Mouse (Mus musculus) CH12F3 (cell line): ENCODE results near the gene Smarcd3.

Experiments
- in situ Hi-C: fragments of 300-500 bp; cut with MboI; formaldehyde crosslinking; loops from 2 replicates; pipeline ENCODE4 v1.14.3; 2020; ENCODE audit warnings: low sequenced_read_pairs

Gene Smarcd3

DNA sequence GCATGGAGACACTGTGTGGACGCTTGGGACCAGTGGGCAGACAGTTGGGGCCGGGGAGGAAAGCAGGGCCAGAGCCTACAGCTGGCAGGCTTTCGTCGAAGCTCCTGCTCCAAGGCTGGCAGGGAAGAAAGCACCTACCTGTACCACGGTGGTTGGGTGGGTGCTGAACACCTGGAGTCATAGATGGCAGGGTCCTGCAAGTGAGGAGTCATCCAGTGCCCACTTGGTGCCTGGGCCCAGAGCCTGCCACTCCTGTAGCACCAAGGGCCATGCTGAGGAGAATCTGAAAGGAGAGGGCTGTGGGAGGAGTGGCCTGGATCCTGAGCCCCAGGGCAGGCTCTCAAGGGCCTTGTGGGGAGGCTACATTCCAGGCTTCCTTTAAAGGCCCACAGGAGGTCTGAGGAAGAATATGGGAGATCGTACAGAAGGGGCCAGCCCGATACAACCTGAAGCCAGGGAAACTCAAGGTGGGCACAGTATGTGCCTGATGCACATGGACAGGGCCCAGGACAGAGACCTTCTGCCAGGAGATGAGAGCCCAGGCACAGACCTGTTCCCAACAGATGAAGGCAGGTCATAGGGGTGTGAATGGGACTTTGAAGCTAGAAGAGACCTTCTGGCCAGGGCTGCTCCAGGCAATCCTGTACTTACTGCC lies 1.7 kb downstream of the Smarcd3 start:
- in situ Hi-C loops, result no loop called here

DNA sequence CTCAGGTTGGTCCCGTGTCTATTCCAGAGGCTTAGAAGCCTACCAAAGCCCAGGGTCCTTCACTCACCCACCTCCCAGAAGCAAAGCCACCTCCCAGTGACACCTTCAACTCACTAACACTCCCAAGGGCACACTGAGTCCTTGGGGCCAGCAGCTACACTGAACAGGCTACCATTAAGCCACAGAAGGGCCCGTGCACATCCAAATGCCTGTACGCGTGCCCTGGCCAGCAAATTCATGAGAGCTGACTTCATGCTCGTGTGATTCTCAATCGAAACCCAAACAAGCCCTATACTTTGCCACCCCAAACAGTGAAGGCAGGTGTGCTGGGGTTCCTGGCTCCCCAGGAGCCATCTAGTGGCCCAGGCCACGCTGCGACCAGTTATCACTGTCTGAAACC lies 3.6 kb downstream of the Smarcd3 start:
- in situ Hi-C loops, result no loop called here

DNA sequence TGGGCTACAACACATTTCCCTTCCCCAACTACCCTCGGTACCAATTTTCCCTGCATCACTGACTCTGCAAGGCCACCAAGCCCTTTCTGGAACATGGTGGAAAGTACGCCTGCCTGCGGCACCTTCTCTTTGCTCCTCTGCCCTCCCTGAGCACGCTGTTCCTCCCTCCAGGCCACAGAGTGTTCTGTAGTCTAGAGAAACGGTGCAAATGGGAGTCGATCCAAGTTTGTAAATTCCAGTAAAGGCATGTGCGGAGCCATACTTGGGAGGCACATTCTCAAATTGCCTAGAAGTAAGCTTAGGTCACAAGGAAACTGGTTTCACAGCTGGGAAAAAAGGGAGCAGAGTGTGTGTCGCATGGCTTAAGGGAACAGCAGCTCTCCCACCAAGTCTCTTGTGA lies 4.1 kb downstream of the Smarcd3 start:
- in situ Hi-C loops, result no loop called here

DNA sequence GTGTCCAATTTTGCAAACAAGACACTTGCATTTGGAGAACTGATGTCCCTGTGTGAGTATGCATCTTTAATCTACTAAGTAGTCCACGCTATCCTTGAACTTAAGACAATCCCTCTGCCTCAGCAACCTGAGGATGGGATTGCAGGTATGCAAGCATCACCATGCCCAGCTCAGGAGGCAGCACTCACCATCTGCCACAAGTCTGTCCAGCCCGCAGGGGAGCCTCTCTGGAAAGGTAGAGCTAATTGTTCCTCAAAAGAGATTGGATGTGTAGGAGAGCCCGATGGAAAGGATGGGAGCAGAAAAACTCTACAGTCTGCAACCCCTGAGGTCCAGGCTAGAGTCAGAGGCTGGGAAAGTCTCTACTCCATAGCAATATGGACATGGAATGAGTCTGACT lies 5.3 kb downstream of the Smarcd3 start:
- in situ Hi-C loops, result no loop called here

DNA sequence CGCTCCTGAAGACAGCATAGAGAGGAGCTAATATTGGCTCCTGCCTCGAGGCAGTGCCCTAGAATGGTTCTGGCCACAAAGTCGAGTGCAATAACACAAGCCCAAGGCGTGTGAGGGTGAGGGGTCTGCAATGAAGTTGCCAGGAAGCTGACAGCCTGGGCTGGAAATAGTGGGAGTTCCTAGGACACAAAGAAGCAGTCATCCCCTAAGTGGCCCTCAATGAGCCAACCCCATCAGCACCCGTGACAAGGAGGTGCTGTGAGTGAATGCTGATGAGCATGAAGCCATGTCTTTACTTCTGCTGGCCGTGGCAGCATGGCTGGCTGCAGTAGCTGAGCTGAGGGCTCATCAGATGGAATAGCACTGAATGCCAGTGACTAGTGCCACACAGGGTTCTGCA lies 9.1 kb downstream of the Smarcd3 start:
- in situ Hi-C loops, result no loop called here

DNA sequence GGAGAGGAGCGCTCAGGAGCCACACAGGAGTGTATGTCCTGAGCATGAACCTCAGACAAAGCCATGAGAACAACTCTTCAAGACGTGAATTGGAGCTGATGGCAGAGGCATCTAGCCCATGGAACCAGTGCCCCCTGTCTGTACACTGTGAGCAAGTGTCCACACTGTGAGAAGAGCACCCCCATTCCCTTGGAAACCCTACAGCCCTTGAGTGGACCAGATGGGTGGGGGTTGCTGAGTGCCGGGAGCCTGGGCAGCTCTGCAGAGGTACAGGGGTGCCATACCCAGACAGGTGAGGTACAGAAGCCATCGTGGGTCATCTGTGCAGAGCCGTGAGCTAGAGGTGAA lies 11.9 kb downstream of the Smarcd3 start:
- in situ Hi-C loops, result no loop called here

DNA sequence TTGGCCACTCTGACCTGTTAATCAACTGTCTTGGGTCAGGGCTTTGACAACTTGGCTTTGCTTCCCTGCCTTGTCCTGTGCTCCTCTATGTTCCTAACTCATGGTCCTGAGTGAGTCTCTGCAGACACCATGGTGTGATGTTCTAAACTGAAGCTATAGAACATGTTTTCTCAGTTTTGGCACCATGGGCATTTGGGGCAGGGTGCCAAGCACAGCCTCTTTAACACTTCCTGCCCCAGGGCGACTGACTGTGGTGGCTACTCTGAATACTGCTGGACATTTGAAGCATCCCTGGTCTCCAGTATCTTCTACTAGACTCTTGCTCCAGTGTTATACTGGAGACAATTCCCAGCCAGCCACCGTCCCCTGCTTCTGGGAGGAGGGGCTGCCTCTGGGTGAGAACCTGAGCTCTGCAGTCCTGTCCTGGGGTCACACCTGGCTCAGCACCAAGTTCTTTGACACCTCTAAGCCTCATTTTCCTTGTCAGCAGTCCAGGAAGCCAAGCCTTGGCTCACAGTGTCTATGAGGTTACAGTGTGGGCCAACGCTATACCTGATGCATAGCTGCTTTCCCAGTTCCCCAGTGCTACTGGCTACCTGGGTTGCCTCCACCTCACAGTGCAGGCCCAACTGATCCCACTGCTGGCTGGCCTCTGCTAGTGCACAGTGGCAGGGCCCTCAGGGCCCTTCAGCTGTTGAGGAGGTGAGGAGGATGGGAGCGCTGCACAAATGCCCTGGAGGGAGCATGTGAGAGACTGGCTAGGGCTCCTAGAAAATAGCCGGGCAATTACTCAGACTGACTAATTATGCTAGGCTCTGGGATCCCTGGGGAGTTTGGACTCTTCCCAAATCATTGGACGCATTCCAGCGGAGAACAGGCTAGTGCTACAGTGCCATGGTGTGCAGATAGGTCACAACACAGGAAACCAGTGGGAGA lies 12.6 kb downstream of the Smarcd3 start:
- in situ Hi-C loops, result no loop called here

DNA sequence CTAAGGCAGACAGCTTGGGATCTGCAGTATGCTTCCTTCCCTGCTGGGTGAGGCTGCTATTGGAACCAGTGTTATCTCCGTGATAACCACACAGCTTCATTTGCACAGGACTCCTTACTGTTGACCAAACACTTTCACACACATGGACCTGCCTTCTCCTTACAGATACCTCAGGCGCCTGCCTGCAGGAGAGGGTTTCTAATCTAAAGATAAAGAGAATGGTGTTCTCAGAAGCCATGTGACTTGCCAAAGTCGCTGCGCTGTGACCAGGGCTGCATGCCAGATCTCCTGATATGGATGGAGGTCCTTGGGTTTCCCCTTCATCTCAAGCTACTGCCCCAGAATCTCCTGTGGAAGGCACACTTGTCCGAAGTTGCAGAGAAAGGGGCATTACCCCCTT lies 14.8 kb downstream of the Smarcd3 start:
- in situ Hi-C loops, result no loop called here

DNA sequence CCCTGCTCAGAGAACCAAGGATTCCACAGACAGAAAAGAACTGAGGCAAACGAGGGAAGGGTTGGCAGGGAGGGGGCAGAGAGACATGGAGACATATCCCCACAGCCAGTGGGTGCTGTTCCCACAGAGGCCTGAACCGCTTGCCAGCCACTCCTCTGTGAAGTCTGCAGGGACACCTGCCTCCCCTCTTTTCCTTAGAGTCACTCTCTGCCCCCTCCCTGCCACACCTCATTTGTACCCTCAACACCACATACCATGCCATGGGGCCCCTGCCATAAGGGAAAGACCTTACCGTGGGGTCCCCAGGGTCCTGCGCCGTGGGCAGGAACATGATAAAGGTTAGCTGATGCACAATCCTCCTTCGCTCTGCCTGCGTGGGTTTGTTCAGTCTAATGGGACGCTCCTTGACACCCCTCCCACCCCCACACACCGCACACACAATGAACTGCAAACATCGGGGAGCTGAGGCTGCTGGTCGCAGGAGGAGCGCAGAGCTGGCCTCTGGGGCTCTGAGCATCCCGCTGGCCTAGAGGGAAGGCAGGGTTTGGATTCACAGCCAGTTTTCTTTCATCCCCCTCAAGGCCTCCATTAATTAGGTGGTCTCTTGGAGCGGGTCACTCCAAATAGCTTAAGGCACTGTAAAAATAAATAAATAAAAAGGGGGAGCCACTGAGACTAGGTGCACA lies 18.1 kb downstream of the Smarcd3 start:
- in situ Hi-C loops, result no loop called here

DNA sequence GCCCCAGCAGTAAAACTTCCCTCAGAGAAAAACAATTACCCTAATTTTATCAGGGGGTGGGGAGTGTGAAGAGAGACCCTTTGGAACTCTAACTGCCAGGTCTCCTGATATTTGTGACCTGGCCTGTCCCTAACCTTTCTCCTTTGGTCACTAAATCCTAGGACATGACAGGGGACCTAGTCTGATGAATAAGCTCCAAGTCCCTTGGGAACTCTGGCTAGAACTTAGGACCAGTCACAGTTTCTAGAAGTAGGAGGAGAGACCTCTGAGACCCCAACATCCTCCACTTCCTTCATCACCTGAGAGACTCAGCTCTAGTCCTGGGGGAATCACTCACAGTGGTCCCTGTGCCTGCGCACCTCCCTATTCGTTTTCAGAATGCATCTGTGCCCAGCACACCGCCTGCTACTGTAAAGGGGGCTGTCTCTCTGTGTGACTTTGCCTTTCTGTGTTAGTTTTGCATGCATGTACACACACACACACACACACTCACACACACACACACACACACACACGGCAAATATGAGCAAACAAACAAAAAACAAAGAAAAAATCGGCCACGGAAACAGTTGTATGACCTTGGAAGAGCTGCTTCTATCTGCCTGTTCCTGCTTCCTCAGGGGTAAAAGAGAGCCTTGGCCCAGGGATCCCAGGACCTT lies 18.8 kb downstream of the Smarcd3 start:
- in situ Hi-C loops, result no loop called here

DNA sequence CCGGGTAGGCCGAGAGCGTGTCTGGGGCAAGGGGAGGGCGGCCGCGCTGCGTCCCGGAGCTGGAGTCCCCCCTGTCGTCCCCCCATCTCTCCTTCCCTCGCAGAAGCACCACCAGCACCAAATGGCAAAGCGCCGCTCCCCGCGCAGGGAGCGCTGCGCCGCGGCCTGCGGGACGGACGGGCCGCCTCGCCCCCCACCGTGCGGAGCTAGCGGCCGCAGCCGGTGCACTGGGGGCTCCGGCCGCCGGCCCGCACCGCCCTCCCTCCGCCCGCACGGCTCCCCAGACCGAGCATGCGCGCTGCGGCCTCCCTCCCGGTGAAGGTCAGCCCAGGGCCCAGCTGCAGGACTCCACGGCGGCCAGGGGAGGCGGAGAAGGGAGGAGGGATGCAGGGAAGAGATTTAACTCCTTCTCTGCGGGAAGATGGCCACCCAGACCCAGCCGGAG lies 19.5 kb downstream of the Smarcd3 start:
- in situ Hi-C loops, result no loop called here

DNA sequence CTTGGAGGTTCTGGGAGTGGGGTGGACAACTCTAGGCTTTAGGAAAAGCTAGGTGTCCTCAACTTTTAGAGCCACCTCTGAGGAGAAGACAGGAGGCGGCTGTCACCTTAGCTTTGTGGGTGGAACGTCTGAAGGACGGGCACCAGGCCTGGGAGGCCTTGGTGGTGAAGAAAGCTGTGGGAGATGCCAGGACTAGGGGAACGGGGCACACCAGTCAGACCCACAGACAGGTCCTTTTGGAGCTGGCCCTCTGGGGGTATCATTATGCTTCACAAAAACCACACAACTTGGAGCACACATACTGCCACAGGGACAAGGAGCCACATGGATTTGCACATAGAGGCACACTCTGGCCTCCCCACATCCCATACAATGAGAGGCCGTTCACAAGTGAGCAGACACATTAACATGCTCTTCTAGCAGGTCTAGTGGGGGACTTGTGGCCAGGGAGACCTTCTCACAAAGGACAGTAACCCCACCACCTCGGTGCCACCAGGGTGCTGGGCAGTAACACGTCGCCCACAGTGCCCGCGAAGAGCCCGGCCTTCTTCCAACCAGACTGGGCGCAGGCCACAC lies 20.0 kb downstream of the Smarcd3 start:
- in situ Hi-C loops, result no loop called here

DNA sequence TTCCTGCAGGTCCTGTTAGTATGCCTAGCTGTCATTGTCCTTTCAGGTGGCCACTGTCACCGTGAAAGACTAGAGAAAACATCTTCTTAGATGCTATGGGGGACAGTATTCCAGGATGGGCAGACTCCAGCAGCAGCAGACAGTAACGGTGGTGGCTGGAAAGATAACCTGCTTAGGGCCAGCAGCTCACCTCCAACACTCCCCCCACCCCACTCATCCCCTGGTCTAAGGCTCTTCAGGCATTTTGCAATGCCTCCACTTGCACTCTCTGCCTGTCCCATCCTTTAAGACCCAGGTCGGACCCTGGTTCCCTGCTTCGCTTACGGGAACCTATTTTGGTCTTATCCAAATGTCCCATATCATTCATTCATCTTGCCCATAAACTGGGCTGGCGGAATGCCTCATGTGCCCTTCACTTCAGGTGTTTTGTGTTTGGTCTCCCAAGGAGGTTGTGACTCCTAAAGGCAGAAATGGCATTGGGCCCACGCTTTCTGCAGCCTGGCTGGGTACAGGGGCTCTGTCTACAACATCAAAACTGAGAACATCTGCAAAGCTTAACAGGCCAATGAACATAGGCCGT lies 20.7 kb downstream of the Smarcd3 start:
- in situ Hi-C loops, result no loop called here

DNA sequence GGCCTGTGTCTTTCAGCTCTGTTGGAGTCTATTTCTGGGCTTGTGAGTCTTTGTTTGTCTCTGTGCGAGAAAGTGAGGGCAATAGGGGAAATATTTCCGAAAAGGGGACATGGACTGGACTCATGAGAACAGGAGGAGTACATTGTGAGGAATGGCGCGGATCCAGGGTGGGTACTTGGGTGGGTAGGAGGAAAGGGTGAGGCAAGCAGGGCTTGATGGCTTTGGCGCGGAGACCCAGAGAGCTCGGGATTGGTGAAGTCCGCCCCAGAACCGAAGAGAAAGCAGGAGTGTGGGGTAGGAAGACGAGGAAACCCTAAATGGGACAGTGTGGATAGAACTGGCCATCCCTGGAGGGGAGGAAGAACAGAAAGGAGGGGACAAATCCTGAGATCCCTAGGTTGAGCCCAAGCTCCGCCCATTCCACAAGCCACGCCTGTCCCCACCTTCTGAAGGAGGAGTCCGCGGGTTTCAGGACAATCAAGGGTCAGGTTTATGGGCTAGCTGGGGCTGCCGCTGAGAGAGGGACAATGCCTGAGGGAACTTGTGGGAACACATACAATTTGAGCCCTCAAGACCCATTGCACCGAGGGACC lies 21.4 kb downstream of the Smarcd3 start:
- in situ Hi-C loops, result no loop called here

DNA sequence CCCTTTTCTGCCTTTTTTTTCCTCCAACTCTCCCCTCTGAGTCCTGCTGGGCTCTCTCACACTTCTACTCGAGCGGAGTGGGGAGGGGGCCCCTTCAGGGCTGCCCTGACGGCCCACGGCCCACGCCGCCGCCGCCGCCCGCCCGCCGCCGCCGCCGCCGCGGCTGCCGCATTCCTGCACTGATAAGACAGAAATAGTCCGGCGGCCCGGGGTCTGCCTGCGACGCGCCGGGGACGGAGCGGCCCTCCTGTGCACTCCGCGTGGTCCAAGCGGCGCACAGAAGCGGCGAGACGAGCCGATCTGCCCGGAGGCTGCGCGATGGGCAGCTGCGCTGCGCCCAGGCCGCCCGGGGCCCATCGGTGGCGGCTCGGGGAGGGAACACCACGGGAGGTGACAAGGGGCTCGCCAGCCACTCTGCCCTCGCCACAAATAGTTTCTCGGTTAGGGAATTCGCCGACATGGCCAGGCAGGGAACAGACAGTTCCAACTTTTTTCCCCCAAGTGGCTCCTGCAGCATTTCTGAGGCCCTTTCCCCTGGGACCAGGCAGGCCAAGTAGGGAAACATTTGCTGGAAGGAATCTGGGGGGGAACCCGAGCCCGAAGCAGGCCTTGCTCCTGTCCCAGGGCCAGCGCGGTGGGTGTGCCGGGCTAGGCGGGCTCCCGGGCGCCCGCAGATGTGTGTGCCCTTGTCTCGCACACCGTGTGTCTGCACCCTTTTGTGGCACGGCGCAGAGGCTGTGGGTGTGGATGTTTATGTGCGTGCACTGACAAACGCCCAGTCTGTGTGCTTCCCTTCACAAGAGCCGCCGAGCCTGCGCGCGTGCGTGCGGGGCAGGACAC lies 22.1 kb downstream of the Smarcd3 start:
- in situ Hi-C loops, result no loop called here

DNA sequence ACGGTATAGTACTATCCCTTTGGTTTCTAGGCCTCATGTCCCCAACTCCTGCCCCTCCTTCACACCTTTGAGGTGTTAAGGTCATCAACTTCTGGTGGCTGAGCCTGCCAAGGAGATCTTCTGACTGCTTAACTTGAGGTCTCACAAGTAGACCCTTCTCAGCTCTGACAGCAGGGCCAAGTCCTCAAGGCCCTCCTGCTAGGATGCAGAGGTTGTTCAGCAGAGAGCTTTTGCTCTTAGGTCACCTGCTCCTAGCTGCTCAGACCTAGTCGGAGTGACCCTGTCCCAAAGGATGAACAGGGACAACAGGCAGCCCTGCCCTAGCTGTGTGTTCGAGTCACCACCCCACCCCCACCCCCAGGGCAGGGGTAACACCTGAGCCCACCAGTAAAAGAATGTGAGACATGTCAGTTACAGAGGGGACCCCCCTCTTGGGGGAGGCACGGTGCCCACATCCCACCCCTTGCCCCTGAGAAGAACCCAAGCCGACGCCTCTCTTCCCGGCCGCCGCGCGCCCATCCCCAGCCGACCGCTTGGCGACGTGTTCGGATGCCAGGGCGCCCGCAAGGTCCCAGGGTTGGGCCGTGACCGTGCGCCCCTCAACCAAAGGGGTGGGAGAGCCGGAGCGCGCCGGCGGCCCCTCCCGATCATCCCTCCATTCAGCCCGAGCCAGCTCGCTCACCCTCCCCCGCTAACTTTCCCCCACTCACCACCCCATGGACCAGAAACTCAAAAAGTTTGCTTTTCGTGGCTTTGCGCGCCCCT lies 23.0 kb downstream of the Smarcd3 start:
- in situ Hi-C loops, result no loop called here

DNA sequence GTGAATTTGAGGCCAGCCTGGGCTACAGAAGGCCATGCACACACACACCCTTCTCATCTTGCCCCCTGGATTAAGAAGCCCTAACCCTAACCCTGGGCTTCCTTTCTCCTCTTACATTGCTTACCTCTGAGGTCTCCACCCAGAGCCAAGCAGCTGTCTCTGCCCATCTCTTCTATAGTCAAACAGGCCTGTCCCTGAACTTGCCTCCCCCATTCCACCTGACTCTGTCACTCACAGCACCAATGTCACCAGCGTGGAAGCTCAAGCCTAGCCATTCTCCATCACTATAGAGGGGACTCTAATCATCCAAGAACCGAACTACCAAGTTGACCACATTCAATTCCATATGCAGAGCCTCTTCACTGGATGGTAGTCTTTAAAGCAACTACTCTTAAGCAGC lies 24.0 kb downstream of the Smarcd3 start:
- in situ Hi-C loops, result no loop called here

DNA sequence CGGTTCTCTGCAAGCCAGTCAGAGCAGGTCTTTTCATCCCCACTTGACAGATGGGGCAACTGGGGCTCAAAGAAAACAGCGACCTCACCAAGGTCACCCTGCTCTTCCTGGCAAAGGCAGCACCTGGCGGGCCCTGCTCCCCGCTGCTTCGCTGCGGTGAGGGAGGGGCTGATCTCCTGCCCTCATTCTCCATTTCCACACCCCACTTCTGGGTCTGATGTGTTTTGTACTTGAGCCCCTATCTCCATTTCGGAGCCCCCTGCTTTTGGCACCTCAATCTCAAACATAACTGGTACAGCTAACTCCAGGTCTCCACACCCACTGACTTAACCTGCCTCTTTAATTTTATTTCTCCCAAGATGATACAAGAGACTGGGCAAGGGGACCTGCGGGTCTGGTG lies 25.1 kb downstream of the Smarcd3 start:
- in situ Hi-C loops, result no loop called here

DNA sequence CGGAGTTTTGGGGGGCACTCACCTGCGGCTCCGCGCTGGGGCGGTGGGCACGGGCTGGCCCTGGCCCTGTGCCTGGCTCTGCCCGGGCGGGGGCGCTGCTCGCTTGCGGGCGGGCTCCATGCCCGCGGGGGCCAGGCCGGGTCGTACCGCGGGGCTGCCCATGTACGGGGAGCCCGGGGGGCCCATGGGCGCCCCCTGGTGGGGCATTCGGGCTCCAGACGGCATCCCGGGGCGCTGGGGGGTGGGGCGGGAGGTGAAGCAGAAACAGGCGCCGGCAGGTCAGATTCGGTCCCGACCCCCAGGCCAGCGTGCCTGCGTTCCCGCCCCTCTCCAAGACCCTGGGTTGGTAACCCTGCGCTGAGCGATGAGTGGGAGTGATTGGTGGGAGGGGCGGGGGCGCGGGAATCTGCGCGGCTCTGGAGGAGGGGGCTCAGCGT lies 25.6 kb downstream of the Smarcd3 start:
- in situ Hi-C loops, result no loop called here
